Mouse (Mus musculus) ES-Bruce4 (cell line): ENCODE data around the gene Sept11. TPM values are rescaled to one million over a fixed set of nuclear protein-coding genes. Genes with fewer than 3 reads are reported as not detected.

ENCODE experiments used
- H3K27ac ChIP-seq: 2 replicates; pipeline ENCODE4 v1.5.1; 2012; ENCODE audit warnings: low read length, inconsistent platforms; ENCODE audit not compliant: insufficient read depth
- H3K27me3 ChIP-seq: 2 replicates; pipeline ENCODE4 v1.6.1; 2012; ENCODE audit warnings: mild to moderate bottlenecking, low read length, inconsistent platforms; ENCODE audit not compliant: control insufficient read depth, poor library complexity, insufficient read depth, severe bottlenecking
- H3K36me3 ChIP-seq: 2 replicates; pipeline ENCODE4 v1.6.1; 2012; ENCODE audit warnings: inconsistent platforms, mild to moderate bottlenecking, low read length, moderate library complexity; ENCODE audit not compliant: control insufficient read depth, poor library complexity, insufficient read depth, severe bottlenecking
- H3K4me1 ChIP-seq: one replicate; pipeline ENCODE4 v1.8.1; 2011; ENCODE audit warnings: low read length; ENCODE audit not compliant: control insufficient read depth, insufficient read depth
- H3K4me3 ChIP-seq: 2 replicates; pipeline ENCODE4 v1.5.1; 2011; ENCODE audit warnings: low read depth, mild to moderate bottlenecking, low read length
- H3K9ac ChIP-seq: 2 replicates; pipeline ENCODE4 v1.6.1; 2012; ENCODE audit warnings: low read depth, mild to moderate bottlenecking, inconsistent platforms; ENCODE audit not compliant: poor library complexity, severe bottlenecking
- H3K9me3 ChIP-seq: replicated peaks from 2 replicates; pipeline ENCODE4 v1.6.1; 2012; ENCODE audit warnings: mild to moderate bottlenecking, low read length, inconsistent platforms; ENCODE audit not compliant: control insufficient read depth, poor library complexity, insufficient read depth, severe bottlenecking
- CTCF ChIP-seq: IDR thresholded peaks from one replicate; pipeline ENCODE4 v1.8.1; 2011; ENCODE audit warnings: low read depth, low read length
- EP300 ChIP-seq: IDR thresholded peaks from 2 replicates; pipeline ENCODE4 v1.6.1; 2011; ENCODE audit warnings: low read depth, low read length; ENCODE audit not compliant: insufficient read depth
- POLR2A ChIP-seq: IDR thresholded peaks from one replicate; pipeline ENCODE4 v1.8.1; 2011; ENCODE audit warnings: low read length; ENCODE audit not compliant: insufficient read depth
- polyA plus RNA-seq: library from polyadenylated mRNA; stranded (reverse); fragments of >200 nt; gene quantifications from 2 replicates; pipeline ENCODE4 v1.2.4, GENCODE M21; 2011; ENCODE audit warnings: low read depth; ENCODE audit not compliant: missing spikeins, insufficient read depth, insufficient read length

Gene Sept11
- polyA plus RNA-seq, 1 experiment: 194 TPM

- TF ChIP-seq EP300: 0 out of 2 replicates have a peak, but pooled peaks have one; percentile 41
- TF ChIP-seq POLR2A: no peak
- H3K9me3 ChIP-seq: no peaks in the 10 kb centered on the region
- H3K9ac ChIP-seq: no peak overlapping the region
- H3K27ac ChIP-seq: no peak overlapping the region
- peaks cover 6% of the 10 kb centered on the region for H3K4me1 ChIP-seq
- H3K36me3 ChIP-seq: no peaks in the 10 kb centered on the region
- H3K27me3 ChIP-seq: no peaks in the 10 kb centered on the region
- H3K4me3 ChIP-seq: no peak overlapping the region
Measured at GRCm38 (mm10) chr5:93127722-93128121, 34.5 kb downstream of the Sept11 start.

- H3K36me3 ChIP-seq: 0 out of 2 replicates have a peak, but pooled peaks cover 3% of the 10 kb centered on the region
- H3K27ac ChIP-seq: no peak overlapping the region
- H3K4me3 ChIP-seq: no peak overlapping the region
- TF ChIP-seq EP300: no peak
- TF ChIP-seq POLR2A: no peak
- TF ChIP-seq CTCF: no peak
- no peak overlapping the region for H3K9ac ChIP-seq
- H3K9me3 ChIP-seq: no peaks in the 10 kb centered on the region
- peaks cover 6% of the 10 kb centered on the region for H3K4me1 ChIP-seq
- H3K27me3 ChIP-seq: no peaks in the 10 kb centered on the region
Measured at GRCm38 (mm10) chr5:93128765-93129164, 35.5 kb downstream of the Sept11 start.

GRCm38 (mm10) chr5:93129953-93130352 is 36.7 kb downstream of the Sept11 start:
- H3K27ac ChIP-seq: no peak overlapping the region
- H3K9ac ChIP-seq: no peak overlapping the region
- H3K27me3 ChIP-seq: no peaks in the 10 kb centered on the region
- 0 out of 2 replicates have a peak, but pooled peaks cover 3% of the 10 kb centered on the region for H3K36me3 ChIP-seq
- H3K4me3 ChIP-seq: no peak overlapping the region
- TF ChIP-seq EP300 (no peak), POLR2A (no peak), CTCF (no peak)
- H3K4me1 ChIP-seq: peaks cover 6% of the 10 kb centered on the region
- no peaks in the 10 kb centered on the region for H3K9me3 ChIP-seq

GRCm38 (mm10) chr5:93131401-93131800 is 38.2 kb downstream of the Sept11 start:
- peaks cover 2% of the 10 kb centered on the region for H3K4me1 ChIP-seq
- no peak overlapping the region for H3K9ac ChIP-seq
- H3K36me3 ChIP-seq: 0 out of 2 replicates have a peak, but pooled peaks cover 3% of the 10 kb centered on the region
- TF ChIP-seq CTCF: no peak
- no peak for TF ChIP-seq POLR2A
- TF ChIP-seq EP300: no peak
- no peaks in the 10 kb centered on the region for H3K27me3 ChIP-seq
- H3K9me3 ChIP-seq: no peaks in the 10 kb centered on the region
- H3K27ac ChIP-seq: no peak overlapping the region
- H3K4me3 ChIP-seq: no peak overlapping the region

GRCm38 (mm10) chr5:93133445-93134244 is 40.4 kb downstream of the Sept11 start:
- H3K4me3 ChIP-seq: no peak overlapping the region
- TF ChIP-seq POLR2A (no peak), CTCF (no peak), EP300 (no peak)
- H3K36me3 ChIP-seq: 0 out of 2 replicates have a peak, but pooled peaks cover 3% of the 10 kb centered on the region
- H3K9ac ChIP-seq: no peak overlapping the region
- H3K27me3 ChIP-seq: no peaks in the 10 kb centered on the region
- H3K27ac ChIP-seq: no peak overlapping the region
- H3K4me1 ChIP-seq: no peaks in the 10 kb centered on the region
- H3K9me3 ChIP-seq: peaks cover 5% of the 10 kb centered on the region; the same call in 1 of the 2 replicates

- Histone ChIP-seq H3K4me3 (no peak overlapping the region), H3K36me3 (peaks cover 17% of the 10 kb centered on the region), H3K27me3 (no peaks in the 10 kb centered on the region), H3K4me1 (no peaks in the 10 kb centered on the region), H3K27ac (no peak overlapping the region), H3K9ac (no peak overlapping the region), H3K9me3 (peaks cover 5% of the 10 kb centered on the region; the same call in 1 of the 2 replicates)
- no peak for TF ChIP-seq POLR2A
- no peak for TF ChIP-seq EP300
- TF ChIP-seq CTCF: no peak
Measured at GRCm38 (mm10) chr5:93135368-93136107, 42.3 kb downstream of the Sept11 start.
